Mouse (Mus musculus) v-Abl transformed pro-B cells (cell line): ENCODE data around the gene Tfam.

Source experiments
- in situ Hi-C, 2 experiments: fragments of 400-800 bp; cut with MboI; formaldehyde crosslinking; loops; one replicate each; pipeline ENCODE4 v1.15.1; 2025; ENCODE audit not compliant: unreplicated experiment in 2 of 2

Gene Tfam

GRCm38 (mm10) chr10:71234071-71234470 is 4.0 kb downstream of the Tfam start:
- in situ Hi-C loops, result loop anchor here (10.0 to 25.0 kb wide), 3 partner anchors 61 to 1872 kb away; partner anchors contain the start of gene Cdk1 (in 1 of the 2)

DNA sequence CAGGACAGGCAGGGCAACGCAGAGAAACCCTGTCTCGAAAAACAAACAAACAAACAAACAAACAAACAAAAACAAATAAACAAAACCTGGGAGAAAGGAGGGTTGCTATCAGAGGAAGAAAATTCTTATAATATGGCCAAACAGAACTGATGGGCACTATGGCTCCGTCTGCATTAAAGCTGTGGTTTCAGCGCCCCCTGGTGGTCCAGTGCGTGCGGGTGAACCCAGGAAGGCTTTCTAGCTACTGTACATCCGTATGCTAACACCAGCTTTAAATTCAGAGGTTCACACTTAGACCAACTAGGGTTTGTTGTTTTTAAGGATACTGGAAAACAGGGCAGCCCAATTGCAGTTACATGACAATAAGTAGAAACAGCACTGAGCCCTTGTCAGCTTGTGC is 12.2 kb downstream of the Tfam start:
- in situ Hi-C loops, result loop anchor here (10.0 to 25.0 kb wide), 3 partner anchors 161 to 1864 kb away; partner anchors contain the start of gene Cdk1 (in 1 of the 2)

DNA sequence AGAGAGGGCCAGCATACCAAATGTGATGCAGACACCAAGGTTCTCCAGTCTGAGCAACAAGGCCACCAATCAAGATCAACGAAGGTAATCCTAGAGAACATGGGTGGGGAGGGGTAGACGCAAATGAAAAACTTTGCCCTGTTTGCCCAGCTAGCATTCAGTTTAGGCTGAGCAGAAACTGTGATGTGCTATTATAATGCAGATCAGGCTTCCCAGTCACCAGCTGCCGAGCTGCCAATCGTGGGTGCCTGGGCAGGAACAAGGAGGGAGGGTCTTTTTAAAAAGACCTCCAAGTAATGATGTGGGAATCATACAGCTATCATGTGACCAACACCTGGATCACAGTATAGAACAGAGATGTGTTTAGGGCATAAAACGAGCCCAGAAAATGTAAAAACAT is 15.0 kb downstream of the Tfam start:
- in situ Hi-C loops, result loop anchor here (10.0 to 25.0 kb wide), 4 partner anchors 1028 to 1861 kb away; partner anchors contain the start of gene Cdk1 (in 1 of the 2)

GRCm38 (mm10) chr10:71222639-71223038 is 15.4 kb downstream of the Tfam start:
- in situ Hi-C loops, result loop anchor here (10.0 to 25.0 kb wide), 4 partner anchors 1028 to 1860 kb away; partner anchors contain the start of gene Cdk1 (in 1 of the 2)

DNA sequence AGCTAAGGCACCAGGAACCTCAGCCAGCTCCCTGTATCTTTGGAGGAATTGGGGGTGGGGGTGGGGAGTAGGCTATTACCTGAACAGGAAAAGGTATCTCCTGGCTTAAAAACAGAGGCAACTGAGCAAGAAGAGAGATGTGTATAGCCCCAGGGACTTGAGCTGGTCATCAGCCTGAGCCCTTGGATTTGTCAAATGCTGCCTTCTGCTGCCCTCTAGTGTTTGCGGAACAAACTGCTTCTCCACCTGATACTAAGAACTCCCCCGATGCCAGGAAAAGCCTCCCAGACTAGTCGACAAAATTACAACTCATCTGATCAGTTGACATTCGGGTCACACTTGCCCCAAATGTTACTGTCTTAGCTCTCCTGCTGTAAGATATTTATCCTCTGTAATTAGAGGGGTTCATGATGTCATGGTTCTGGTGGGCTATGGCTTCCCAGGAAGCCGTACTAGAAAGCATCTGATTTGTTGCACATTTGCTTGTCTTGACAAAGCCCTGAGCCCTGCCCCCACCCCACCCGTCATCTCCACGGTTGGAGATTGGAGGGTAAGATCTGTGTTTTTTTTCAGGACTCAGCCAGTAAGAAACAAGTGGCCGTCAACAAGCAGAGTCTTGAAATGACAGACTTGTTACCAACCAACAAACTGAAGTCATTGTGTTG is 19.7 kb downstream of the Tfam start:
- in situ Hi-C loops, result loop anchor here (5.0 to 25.0 kb wide), 9 partner anchors 254 to 1856 kb away; partner anchors contain the start of gene Cdk1 (in 1 of the 2)

- in situ Hi-C loops, result loop anchor here (5.0 to 25.0 kb wide), 9 partner anchors 251 to 1854 kb away; partner anchors contain the start of gene Cdk1 (in 1 of the 2)
These were observed 22.1 kb downstream of the Tfam start for GRCm38 (mm10) chr10:71215996-71216395.

DNA sequence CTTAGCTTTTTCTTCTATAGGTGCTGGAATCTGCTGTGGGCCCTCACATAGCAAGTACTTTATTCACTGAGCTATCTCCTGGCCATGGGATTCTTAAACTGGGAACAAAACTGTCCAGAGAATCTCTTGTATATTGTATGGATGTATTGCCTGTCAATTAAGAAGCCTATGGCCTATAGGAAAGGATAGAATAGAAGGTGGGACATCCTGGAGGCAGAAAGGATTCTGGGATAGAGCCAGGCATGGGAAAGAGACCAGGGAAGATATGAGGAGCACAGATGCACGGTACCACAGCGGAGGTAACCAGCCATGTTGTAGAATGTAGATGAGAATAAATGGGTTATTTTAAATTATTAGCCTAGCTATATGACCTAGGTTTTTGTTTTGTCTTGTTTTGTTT is 36.6 kb downstream of the Tfam start:
- in situ Hi-C loops, result loop anchor here (25.0 kb wide), 3 partner anchors 1339 to 1839 kb away; partner anchors contain the start of gene Cdk1 (in 1 of the 2)

GRCm38 (mm10) chr10:71200964-71201363 is 37.1 kb downstream of the Tfam start:
- in situ Hi-C loops, result loop anchor here (25.0 kb wide), 3 partner anchors 1339 to 1839 kb away; partner anchors contain the start of gene Cdk1 (in 1 of the 2)

- in situ Hi-C loops, result no loop called here
These were observed 39.4 kb downstream of the Tfam start for GRCm38 (mm10) chr10:71198676-71199075.

DNA sequence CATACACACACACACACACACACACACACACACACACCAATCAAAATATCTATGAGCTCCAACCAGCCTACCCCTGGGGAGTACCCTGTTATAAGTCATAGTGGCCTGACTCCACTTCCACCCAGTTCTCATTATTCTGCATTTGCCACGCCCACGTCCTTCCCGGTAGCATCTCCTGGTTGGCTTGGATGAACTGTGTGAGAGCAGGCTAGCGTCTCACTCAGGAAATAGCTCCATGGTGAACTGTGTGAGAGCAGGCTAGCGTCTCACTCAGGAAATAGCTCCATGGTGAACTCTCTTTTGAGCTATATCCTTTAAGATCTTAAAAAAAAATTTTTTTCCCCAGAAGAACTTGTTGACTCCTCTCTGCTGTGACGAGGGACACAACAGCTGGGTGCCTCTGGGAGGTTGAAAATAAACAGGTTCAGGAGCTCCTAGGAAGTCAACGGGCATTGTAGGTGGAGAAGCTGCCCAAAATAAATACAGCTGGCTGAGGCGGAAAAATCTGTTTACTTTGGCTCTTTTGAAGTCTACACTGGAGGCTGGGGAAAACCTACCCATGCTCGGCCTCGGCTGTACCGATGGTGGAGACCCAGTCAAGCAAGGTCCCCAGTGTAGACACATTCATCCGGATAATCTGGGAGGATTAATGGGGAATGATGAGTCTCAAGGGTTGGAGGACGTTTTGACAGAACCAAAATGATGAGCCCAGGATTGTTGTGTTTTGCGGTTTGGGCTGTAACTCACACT is 40.9 kb downstream of the Tfam start:
- in situ Hi-C loops, result no loop called here

- in situ Hi-C loops, result no loop called here
These were observed 42.6 kb downstream of the Tfam start for GRCm38 (mm10) chr10:71195501-71195900.

GRCm38 (mm10) chr10:71194713-71195112 is 43.4 kb downstream of the Tfam start:
- in situ Hi-C loops, result no loop called here

DNA sequence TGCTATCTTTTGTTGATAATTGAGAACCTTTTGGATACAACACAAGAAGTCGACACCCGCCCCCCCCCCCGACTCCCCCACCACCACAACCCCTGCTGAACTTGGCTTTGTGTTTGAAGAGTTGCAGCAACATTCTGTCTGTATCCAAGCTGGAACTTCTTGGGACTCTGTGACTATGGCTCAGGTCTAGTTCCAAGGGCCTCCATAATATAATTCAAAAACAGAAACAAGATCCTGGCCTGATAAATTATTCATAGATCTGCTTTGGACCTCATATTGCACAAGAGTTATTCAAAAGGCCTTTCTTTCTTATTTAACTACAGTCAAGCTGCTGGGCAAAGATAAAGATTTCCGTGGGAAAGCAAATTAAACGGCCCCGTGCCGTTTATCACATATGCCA is 44.8 kb downstream of the Tfam start:
- in situ Hi-C loops, result no loop called here

DNA sequence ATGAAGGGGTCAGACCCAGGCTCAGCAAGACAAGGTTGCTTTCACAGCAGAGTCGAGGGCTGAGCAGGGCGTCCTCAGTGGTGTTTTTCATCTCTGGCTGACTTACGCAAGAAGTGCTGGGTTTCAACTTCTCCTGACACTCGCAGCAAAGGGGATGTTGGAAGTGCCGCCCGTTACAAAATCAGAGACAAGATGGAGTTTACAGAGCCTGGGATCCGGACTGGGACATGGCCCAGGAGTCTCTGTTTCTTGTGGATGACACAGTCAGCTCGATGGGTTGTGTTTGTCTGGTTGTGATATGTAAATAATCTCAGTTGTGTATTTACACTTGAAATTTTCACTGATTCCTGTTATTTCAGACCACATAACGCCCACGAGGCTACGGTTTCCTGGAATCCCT is 45.2 kb downstream of the Tfam start:
- in situ Hi-C loops, result no loop called here

- in situ Hi-C loops, result no loop called here
These were observed 49.4 kb downstream of the Tfam start for GRCm38 (mm10) chr10:71188681-71189080.

- in situ Hi-C loops, result no loop called here
These were observed 53.0 kb downstream of the Tfam start for GRCm38 (mm10) chr10:71185059-71185458.

- in situ Hi-C loops, result no loop called here
These were observed 54.6 kb downstream of the Tfam start for GRCm38 (mm10) chr10:71183339-71184031.

- in situ Hi-C loops, result no loop called here
These were observed 56.1 kb downstream of the Tfam start for GRCm38 (mm10) chr10:71181931-71182330.

GRCm38 (mm10) chr10:71181091-71181490 is 57.0 kb downstream of the Tfam start:
- in situ Hi-C loops, result no loop called here

DNA sequence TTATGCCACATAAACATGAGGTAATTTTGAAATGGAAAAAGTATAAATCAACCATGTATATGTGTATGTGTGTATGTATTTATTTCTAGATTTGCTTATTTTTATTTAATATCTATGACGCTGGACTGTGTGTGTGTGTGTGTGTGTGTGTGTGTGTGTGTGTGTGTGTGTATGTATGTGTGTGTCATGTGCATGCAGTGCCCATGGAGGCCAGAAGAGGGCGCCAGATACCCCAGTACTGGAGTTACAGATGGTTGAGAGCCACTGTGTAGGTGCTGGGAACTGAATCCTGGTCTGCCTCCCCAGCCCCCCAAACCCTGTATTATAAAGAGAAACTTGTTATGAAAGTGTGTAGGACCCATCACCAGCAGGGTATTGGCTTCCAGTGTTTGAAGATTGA is 58.0 kb downstream of the Tfam start:
- in situ Hi-C loops, result no loop called here

GRCm38 (mm10) chr10:71177201-71177600 is 60.9 kb downstream of the Tfam start:
- in situ Hi-C loops, result no loop called here
